Mouse (Mus musculus): ENCODE measurements around the gene Galnt18. TPM values are rescaled to one million over a fixed set of nuclear protein-coding genes. Genes with fewer than 3 reads are reported as not detected.

The Galnt18 gene
- polyA plus RNA-seq, 1 experiment from 2014 or later = 2.1 TPM

GRCm38 (mm10) chr7:111534826-111535405 lies 244.9 kb downstream of the Galnt18 start:
- ATAC-seq = no peak
- H3K9me3 ChIP-seq (replicated peaks) = no peaks in the 10 kb centered on the region
- 62% methylated on average over 8 of the region's 8 CpGs for WGBS (ENCODE audit: insufficient replicate concordance)
- H3K4me2 ChIP-seq = no peak overlapping the region
- no peaks in the 10 kb centered on the region for H3K27me3 ChIP-seq (replicated peaks)
- H3K9ac ChIP-seq = no peak overlapping the region
- H3K4me1 ChIP-seq = no peaks in the 10 kb centered on the region
- no peaks in the 10 kb centered on the region for H3K36me3 ChIP-seq
- H3K4me3 ChIP-seq = no peak overlapping the region
- H3K27ac ChIP-seq = no peak overlapping the region

DNA sequence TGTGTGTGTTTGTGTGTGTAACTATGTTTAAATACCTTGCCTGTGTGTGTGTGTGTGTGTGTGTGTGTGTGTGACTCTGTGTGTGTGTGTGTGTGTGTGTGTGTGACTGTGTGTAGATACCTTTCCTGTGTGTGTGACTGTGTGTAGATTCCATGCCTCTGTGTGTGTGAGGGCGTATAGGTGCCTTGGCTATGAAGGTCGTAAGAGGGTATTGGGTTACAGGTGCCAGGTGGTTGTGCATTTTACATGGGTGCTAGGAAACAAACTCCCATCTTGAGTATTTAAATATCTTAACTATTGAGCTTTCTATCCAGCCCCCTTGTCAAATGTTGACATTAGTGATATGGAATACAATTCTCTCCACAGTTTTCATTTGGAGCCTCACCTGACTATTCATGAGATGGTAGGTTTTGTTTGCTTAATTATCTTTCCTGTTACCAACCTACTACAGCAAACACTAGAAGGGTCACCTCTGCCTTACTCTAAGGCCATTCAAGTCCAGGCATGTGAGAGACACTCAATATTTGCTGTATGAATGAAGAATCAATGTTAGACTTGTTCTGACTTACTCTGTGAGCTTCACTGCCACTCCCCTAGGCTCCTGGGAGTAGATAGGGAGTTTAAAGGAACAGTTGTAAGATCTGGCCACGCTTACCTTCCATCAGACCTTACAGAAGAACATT lies 250.7 kb downstream of the Galnt18 start:
- Histone ChIP-seq H3K27ac (no peak overlapping the region), H3K36me3 (no peaks in the 10 kb centered on the region), H3K4me1 (no peaks in the 10 kb centered on the region), H3K27me3 (replicated peaks) (no peaks in the 10 kb centered on the region), H3K4me3 (no peak overlapping the region), H3K9me3 (replicated peaks) (no peaks in the 10 kb centered on the region), H3K9ac (no peak overlapping the region), H3K4me2 (no peak overlapping the region)
- ATAC-seq = no peak
- 65% methylated on average over 3 of the region's 3 CpGs for WGBS (ENCODE audit: insufficient replicate concordance)

DNA sequence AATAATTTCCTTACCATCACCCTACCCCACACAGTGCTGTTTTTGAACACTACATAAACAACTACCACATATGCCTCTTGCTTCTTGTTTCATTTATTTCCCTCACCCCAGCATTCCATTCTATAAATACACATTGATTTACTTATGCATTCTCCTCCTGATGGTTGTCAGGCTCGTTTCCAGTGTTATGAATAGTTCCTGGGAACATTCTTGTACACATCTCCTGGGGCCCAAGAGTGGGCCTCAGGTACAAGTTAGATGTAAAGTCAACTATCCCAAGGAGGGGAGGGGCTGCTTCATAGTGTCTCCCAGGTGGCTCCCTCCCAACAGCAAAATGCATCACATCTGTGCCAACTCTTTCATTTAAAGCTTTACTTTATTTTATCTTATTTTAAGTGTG lies 251.3 kb downstream of the Galnt18 start:
- Histone ChIP-seq H3K9ac (no peak overlapping the region), H3K4me3 (no peak overlapping the region), H3K27ac (no peak overlapping the region), H3K27me3 (replicated peaks) (no peaks in the 10 kb centered on the region), H3K9me3 (replicated peaks) (no peaks in the 10 kb centered on the region), H3K4me1 (no peaks in the 10 kb centered on the region), H3K4me2 (no peak overlapping the region), H3K36me3 (no peaks in the 10 kb centered on the region)
- no peak for ATAC-seq
- 18% methylated on average over 1 of the region's 1 CpGs for WGBS (ENCODE audit: insufficient replicate concordance)

DNA sequence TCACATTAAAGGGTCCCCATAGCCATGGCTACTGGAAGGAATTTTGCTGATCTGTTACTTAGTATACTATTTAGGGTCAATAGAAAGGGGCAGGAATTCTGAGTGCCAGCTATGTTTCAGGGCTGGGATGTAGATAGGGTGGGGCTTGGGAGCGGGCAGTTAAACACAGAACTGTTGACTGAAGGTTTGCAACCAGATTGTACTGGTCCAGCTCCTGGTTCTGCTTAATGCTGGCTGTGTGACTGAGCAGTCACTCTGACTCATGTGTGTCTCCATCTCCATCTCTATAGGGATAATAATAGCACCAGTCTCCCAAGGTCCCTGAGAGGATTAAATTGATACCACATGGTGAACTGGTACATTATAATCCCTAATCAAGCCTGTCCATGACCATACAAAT lies 258.9 kb downstream of the Galnt18 start:
- Histone ChIP-seq H3K9me3 (replicated peaks) (no peaks in the 10 kb centered on the region), H3K4me2 (no peak overlapping the region), H3K27ac (no peak overlapping the region), H3K4me1 (no peaks in the 10 kb centered on the region), H3K9ac (no peak overlapping the region), H3K27me3 (replicated peaks) (no peaks in the 10 kb centered on the region), H3K4me3 (no peak overlapping the region), H3K36me3 (no peaks in the 10 kb centered on the region)
- 67% methylated on average over 1 of the region's 1 CpGs for WGBS (ENCODE audit: insufficient replicate concordance)
- ATAC-seq = no peak

- no peaks in the 10 kb centered on the region for H3K36me3 ChIP-seq
- H3K9me3 ChIP-seq (replicated peaks) = no peaks in the 10 kb centered on the region
- H3K27me3 ChIP-seq (replicated peaks) = no peaks in the 10 kb centered on the region
- no peak overlapping the region for H3K4me2 ChIP-seq
- WGBS (ENCODE audit: insufficient replicate concordance) = 75% methylated on average over 8 of the region's 8 CpGs
- no peak for ATAC-seq
- H3K4me1 ChIP-seq = no peaks in the 10 kb centered on the region
- no peak overlapping the region for H3K4me3 ChIP-seq
- no peak overlapping the region for H3K27ac ChIP-seq
- H3K9ac ChIP-seq = no peak overlapping the region
Observed at GRCm38 (mm10) chr7:111518581-111519242, 261.1 kb downstream of the Galnt18 start.

DNA sequence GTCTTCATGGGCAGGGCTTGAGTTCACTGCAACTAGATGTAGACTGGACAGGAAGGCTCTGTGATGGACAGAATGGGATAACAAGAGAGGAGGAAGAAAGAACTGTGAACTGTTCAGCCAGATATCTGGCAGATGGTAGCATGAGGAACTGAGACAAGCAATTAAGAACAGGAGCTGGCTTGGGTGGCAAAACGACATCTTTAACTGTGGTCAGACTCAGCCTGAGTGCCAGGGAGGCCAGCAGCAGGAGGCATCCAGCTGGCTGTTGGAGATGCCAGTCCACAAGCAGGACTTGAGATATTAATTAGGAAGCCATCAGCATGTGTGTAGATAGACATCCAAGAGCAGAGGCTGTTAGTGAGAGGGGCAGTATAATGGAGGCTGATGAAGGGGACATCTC lies 262.9 kb downstream of the Galnt18 start:
- no peak overlapping the region for H3K9ac ChIP-seq
- no peaks in the 10 kb centered on the region for H3K36me3 ChIP-seq
- ATAC-seq = no peak
- no peak overlapping the region for H3K4me2 ChIP-seq
- no peaks in the 10 kb centered on the region for H3K9me3 ChIP-seq (replicated peaks)
- H3K27me3 ChIP-seq (replicated peaks) = no peaks in the 10 kb centered on the region
- H3K4me3 ChIP-seq = no peak overlapping the region
- no peaks in the 10 kb centered on the region for H3K4me1 ChIP-seq
- no peak overlapping the region for H3K27ac ChIP-seq
- 34% methylated on average over 1 of the region's 1 CpGs for WGBS (ENCODE audit: insufficient replicate concordance)

- Histone ChIP-seq H3K4me2 (no peak overlapping the region), H3K4me3 (no peak overlapping the region), H3K27ac (no peak overlapping the region), H3K4me1 (no peaks in the 10 kb centered on the region), H3K27me3 (replicated peaks) (no peaks in the 10 kb centered on the region), H3K36me3 (no peaks in the 10 kb centered on the region), H3K9me3 (replicated peaks) (no peaks in the 10 kb centered on the region), H3K9ac (no peak overlapping the region)
- 70% methylated on average over 2 of the region's 2 CpGs for WGBS (ENCODE audit: insufficient replicate concordance)
- no peak for ATAC-seq
Observed at GRCm38 (mm10) chr7:111515471-111515870, 264.3 kb downstream of the Galnt18 start.

- no peak overlapping the region for H3K4me3 ChIP-seq
- no peaks in the 10 kb centered on the region for H3K27me3 ChIP-seq (replicated peaks)
- H3K9me3 ChIP-seq (replicated peaks) = no peaks in the 10 kb centered on the region
- no peak overlapping the region for H3K4me2 ChIP-seq
- H3K27ac ChIP-seq = no peak overlapping the region
- ATAC-seq = no peak
- 61% methylated on average over 2 of the region's 2 CpGs for WGBS (ENCODE audit: insufficient replicate concordance)
- H3K4me1 ChIP-seq = no peaks in the 10 kb centered on the region
- no peaks in the 10 kb centered on the region for H3K36me3 ChIP-seq
- no peak overlapping the region for H3K9ac ChIP-seq
Observed at GRCm38 (mm10) chr7:111509167-111509854, 270.5 kb downstream of the Galnt18 start.

DNA sequence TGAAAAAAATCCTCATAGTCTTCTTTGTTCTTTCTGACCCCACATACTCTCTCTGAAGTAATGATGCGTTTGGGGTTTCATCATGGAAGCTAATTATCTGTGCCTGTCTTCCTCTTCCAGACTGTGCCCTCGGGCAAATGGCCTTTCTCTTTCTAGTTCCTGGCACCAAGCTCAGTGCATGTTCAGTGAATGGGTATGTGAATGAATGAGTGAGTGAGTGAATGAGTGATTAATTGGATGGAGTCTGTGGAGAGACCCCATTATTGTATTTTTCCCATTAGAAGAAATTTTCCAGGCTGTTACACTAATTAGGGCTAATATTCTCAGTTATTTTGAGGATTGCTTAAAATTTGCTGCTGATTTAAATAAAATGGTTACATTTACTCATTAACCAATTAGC lies 279.2 kb downstream of the Galnt18 start:
- Histone ChIP-seq H3K9me3 (replicated peaks) (no peaks in the 10 kb centered on the region), H3K27me3 (replicated peaks) (no peaks in the 10 kb centered on the region), H3K36me3 (no peaks in the 10 kb centered on the region), H3K4me3 (no peak overlapping the region), H3K4me2 (no peak overlapping the region), H3K9ac (no peak overlapping the region), H3K4me1 (no peaks in the 10 kb centered on the region), H3K27ac (no peak overlapping the region)
- no peak for ATAC-seq
- WGBS (ENCODE audit: insufficient replicate concordance) = 69% methylated on average over 2 of the region's 2 CpGs

- WGBS (ENCODE audit: insufficient replicate concordance) = 30% methylated on average over 2 of the region's 2 CpGs
- no peaks in the 10 kb centered on the region for H3K4me1 ChIP-seq
- no peaks in the 10 kb centered on the region for H3K27me3 ChIP-seq (replicated peaks)
- H3K9ac ChIP-seq = no peak overlapping the region
- H3K27ac ChIP-seq = no peak overlapping the region
- no peak overlapping the region for H3K4me2 ChIP-seq
- H3K36me3 ChIP-seq = no peaks in the 10 kb centered on the region
- H3K4me3 ChIP-seq = no peak overlapping the region
- no peak for ATAC-seq
- H3K9me3 ChIP-seq (replicated peaks) = no peaks in the 10 kb centered on the region
Observed at GRCm38 (mm10) chr7:111499255-111499790, 280.5 kb downstream of the Galnt18 start.

- no peak overlapping the region for H3K4me2 ChIP-seq
- no peaks in the 10 kb centered on the region for H3K36me3 ChIP-seq
- H3K27ac ChIP-seq = no peak overlapping the region
- ATAC-seq = no peak
- WGBS (ENCODE audit: insufficient replicate concordance) = 61% methylated on average over 6 of the region's 6 CpGs
- H3K4me3 ChIP-seq = no peak overlapping the region
- H3K4me1 ChIP-seq = no peaks in the 10 kb centered on the region
- no peaks in the 10 kb centered on the region for H3K27me3 ChIP-seq (replicated peaks)
- no peak overlapping the region for H3K9ac ChIP-seq
- H3K9me3 ChIP-seq (replicated peaks) = no peaks in the 10 kb centered on the region
Observed at GRCm38 (mm10) chr7:111497191-111497590, 282.6 kb downstream of the Galnt18 start.

Measured in liver, embryonic 12.5 days (tissue).